ENCODE assay signal across 13 mouse cellular contexts in the genomic region with DNA sequence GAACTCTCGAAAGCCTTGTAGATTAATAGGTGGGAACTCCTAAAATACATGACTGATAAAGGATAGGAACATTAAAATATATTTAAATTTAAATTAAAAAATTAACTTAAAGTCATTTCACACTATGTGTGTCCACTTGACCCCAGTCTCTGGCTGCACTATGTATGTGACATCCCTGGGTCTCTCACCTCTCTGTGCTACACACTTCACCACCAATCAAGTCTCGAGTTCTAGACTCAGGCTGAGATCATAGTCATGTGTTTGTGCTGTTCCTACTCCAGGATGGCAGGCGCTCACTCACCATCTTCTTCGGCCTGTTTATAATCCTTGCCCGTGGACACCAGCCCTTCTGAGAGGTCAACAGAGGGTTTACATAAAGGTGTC. TPM values are rescaled to one million over a fixed set of nuclear protein-coding genes. Genes with fewer than 3 reads are reported as not detected.
A peak's percentile ranks its signal among the peaks of the same experiment; 100 is the strongest.
DNase-seq lines count a peak whose midpoint lies in the region; ATAC-seq lines count a peak whose summit lies in the region.
"Had no signal": no experiment of that assay in that cellular context is flagged by ENCODE, and none has a peak within 500 bp of the region (broad histone marks: within the 10 kb centered on the region; RNA-seq: fewer than 3 reads in every experiment).

No protein-coding gene starts in this region.

- DNase-seq in hindbrain, embryonic 11.5 days (ENCODE audit: low spot score): no peak
- DNase-seq in midbrain, embryonic 14.5 days: no peak
- no peak for DNase-seq in gastrocnemius, postnatal 10 days

- H3K27me3 ChIP-seq in forebrain, embryonic 13.5 days: no peaks in the 10 kb centered on the region
- H3K27me3 ChIP-seq in forebrain, embryonic 12.5 days: no peaks in the 10 kb centered on the region
- H3K27me3 ChIP-seq in hindbrain, embryonic 16.5 days (replicated peaks; ENCODE audit: control insufficient read depth, insufficient read depth, low read length): no peaks in the 10 kb centered on the region
- H3K27me3 ChIP-seq in hindbrain, embryonic 11.5 days (ENCODE audit: control insufficient read depth, insufficient read depth, low read length): no peaks in the 10 kb centered on the region
- H3K27me3 ChIP-seq in midbrain, embryonic 12.5 days: peaks cover 8% of the 10 kb centered on the region; the same call in 1 of the 2 replicates
- no peaks in the 10 kb centered on the region for H3K27me3 ChIP-seq in midbrain, embryonic 14.5 days (ENCODE audit: control insufficient read depth, insufficient read depth, low read length)
- H3K27me3 ChIP-seq in midbrain, embryonic 16.5 days (ENCODE audit: control insufficient read depth, insufficient read depth, low read depth, low read length): no peaks in the 10 kb centered on the region
- H3K27me3 ChIP-seq: embryonic facial prominence, embryonic 12.5 days; hindbrain, embryonic 15.5 days had no signal

- H3K4me3 ChIP-seq in forebrain, embryonic 13.5 days: no peak overlapping the region
- H3K4me3 ChIP-seq in forebrain, embryonic 12.5 days (replicated peaks): no peak overlapping the region
- H3K4me3 ChIP-seq in hindbrain, embryonic 16.5 days (ENCODE audit: low read length): no peak overlapping the region
- no peak overlapping the region for H3K4me3 ChIP-seq in hindbrain, embryonic 11.5 days (ENCODE audit: low read depth, low read length)
- no peak overlapping the region for H3K4me3 ChIP-seq in midbrain, embryonic 12.5 days
- no peak overlapping the region for H3K4me3 ChIP-seq in midbrain, embryonic 14.5 days (replicated peaks; ENCODE audit: low read depth, low read length)
- no peak overlapping the region for H3K4me3 ChIP-seq in midbrain, embryonic 16.5 days (ENCODE audit: low read depth, low read length)
- H3K4me3 ChIP-seq: embryonic facial prominence, embryonic 12.5 days; heart, adult 2 months; heart, embryonic 12.5 days; hindbrain, embryonic 10.5 days; hindbrain, embryonic 15.5 days had no signal

- no peaks in the 10 kb centered on the region for H3K36me3 ChIP-seq in forebrain, embryonic 13.5 days (ENCODE audit: poor library complexity, severe bottlenecking)
- no peaks in the 10 kb centered on the region for H3K36me3 ChIP-seq in forebrain, embryonic 12.5 days (replicated peaks)
- H3K36me3 ChIP-seq in hindbrain, embryonic 16.5 days (ENCODE audit: control insufficient read depth, insufficient read depth, low read length): no peaks in the 10 kb centered on the region
- H3K36me3 ChIP-seq in hindbrain, embryonic 11.5 days (ENCODE audit: control insufficient read depth, insufficient read depth, low read length): no peaks in the 10 kb centered on the region
- no peaks in the 10 kb centered on the region for H3K36me3 ChIP-seq in midbrain, embryonic 12.5 days
- H3K36me3 ChIP-seq in midbrain, embryonic 14.5 days (ENCODE audit: control insufficient read depth, insufficient read depth, low read length): no peaks in the 10 kb centered on the region
- no peaks in the 10 kb centered on the region for H3K36me3 ChIP-seq in midbrain, embryonic 16.5 days (ENCODE audit: control insufficient read depth, insufficient read depth, low read length)
- H3K36me3 ChIP-seq: embryonic facial prominence, embryonic 12.5 days; heart, embryonic 12.5 days; hindbrain, embryonic 10.5 days; hindbrain, embryonic 15.5 days had no signal

- no peak overlapping the region for H3K27ac ChIP-seq in forebrain, embryonic 13.5 days
- no peak overlapping the region for H3K27ac ChIP-seq in forebrain, embryonic 12.5 days
- no peak overlapping the region for H3K27ac ChIP-seq in hindbrain, embryonic 16.5 days (ENCODE audit: low read depth, low read length)
- no peak overlapping the region for H3K27ac ChIP-seq in hindbrain, embryonic 11.5 days (ENCODE audit: low read depth, low read length)
- H3K27ac ChIP-seq in midbrain, embryonic 12.5 days (replicated peaks): no peak overlapping the region
- H3K27ac ChIP-seq in midbrain, embryonic 14.5 days (replicated peaks; ENCODE audit: low read depth, low read length): no peak overlapping the region
- H3K27ac ChIP-seq in midbrain, embryonic 16.5 days (ENCODE audit: low read length): no peak overlapping the region
- H3K27ac ChIP-seq: embryonic facial prominence, embryonic 12.5 days; heart, adult 2 months; hindbrain, embryonic 10.5 days; hindbrain, embryonic 15.5 days had no signal

- peak; percentile 41 for ATAC-seq in forebrain, embryonic 13.5 days
- no peak for ATAC-seq in forebrain, embryonic 12.5 days (ENCODE audit: low FRiP score)
- ATAC-seq in hindbrain, embryonic 16.5 days: peak; percentile 19; the same call in 1 of the 2 replicates
- no peak for ATAC-seq in hindbrain, embryonic 11.5 days (ENCODE audit: low FRiP score)
- ATAC-seq in midbrain, embryonic 12.5 days (ENCODE audit: low FRiP score, low read depth): peak; percentile 44; the same call in 1 of the 2 replicates
- no peak for ATAC-seq in midbrain, embryonic 14.5 days (ENCODE audit: low FRiP score, low TSS enrichment)
- 0 out of 2 replicates have a peak, but pooled peaks have one; percentile 43 for ATAC-seq in midbrain, embryonic 16.5 days

- H3K9ac ChIP-seq in forebrain, embryonic 13.5 days: no peak overlapping the region
- no peak overlapping the region for H3K9ac ChIP-seq in forebrain, embryonic 12.5 days
- no peak overlapping the region for H3K9ac ChIP-seq in hindbrain, embryonic 16.5 days (ENCODE audit: low read depth, low read length)
- H3K9ac ChIP-seq in hindbrain, embryonic 11.5 days (ENCODE audit: low read depth, low read length): no peak overlapping the region
- H3K9ac ChIP-seq in midbrain, embryonic 12.5 days (replicated peaks): no peak overlapping the region
- no peak overlapping the region for H3K9ac ChIP-seq in midbrain, embryonic 14.5 days (replicated peaks; ENCODE audit: low read length)
- H3K9ac ChIP-seq in midbrain, embryonic 16.5 days (ENCODE audit: low read depth, low read length): no peak overlapping the region
- H3K9ac ChIP-seq: embryonic facial prominence, embryonic 12.5 days; heart, embryonic 12.5 days; hindbrain, embryonic 15.5 days had no signal

- H3K4me2 ChIP-seq in forebrain, embryonic 13.5 days: no peak overlapping the region
- no peak overlapping the region for H3K4me2 ChIP-seq in forebrain, embryonic 12.5 days
- H3K4me2 ChIP-seq in hindbrain, embryonic 16.5 days (ENCODE audit: low read length): no peak overlapping the region
- H3K4me2 ChIP-seq in hindbrain, embryonic 11.5 days (replicated peaks; ENCODE audit: low read depth, low read length): no peak overlapping the region
- no peak overlapping the region for H3K4me2 ChIP-seq in midbrain, embryonic 12.5 days (replicated peaks)
- H3K4me2 ChIP-seq in midbrain, embryonic 14.5 days (ENCODE audit: low read length): no peak overlapping the region
- no peak overlapping the region for H3K4me2 ChIP-seq in midbrain, embryonic 16.5 days (ENCODE audit: low read length)
- H3K4me2 ChIP-seq: embryonic facial prominence, embryonic 12.5 days; heart, embryonic 12.5 days had no signal

- H3K4me1 ChIP-seq in forebrain, embryonic 13.5 days: peaks cover 28% of the 10 kb centered on the region
- H3K4me1 ChIP-seq in forebrain, embryonic 12.5 days: peaks cover 20% of the 10 kb centered on the region
- peaks cover 4% of the 10 kb centered on the region for H3K4me1 ChIP-seq in hindbrain, embryonic 16.5 days (ENCODE audit: control insufficient read depth, insufficient read depth, low read depth, low read length)
- H3K4me1 ChIP-seq in hindbrain, embryonic 11.5 days (replicated peaks; ENCODE audit: control insufficient read depth, insufficient read depth, low read length): no peaks in the 10 kb centered on the region
- peaks cover 17% of the 10 kb centered on the region for H3K4me1 ChIP-seq in midbrain, embryonic 12.5 days
- no peaks in the 10 kb centered on the region for H3K4me1 ChIP-seq in midbrain, embryonic 14.5 days (ENCODE audit: control insufficient read depth, insufficient read depth, low read length)
- H3K4me1 ChIP-seq in midbrain, embryonic 16.5 days (ENCODE audit: control insufficient read depth, insufficient read depth, low read length): peaks cover 4% of the 10 kb centered on the region; the same call in 1 of the 2 replicates

- 82% methylated on average over 5 of the region's 5 CpGs for WGBS in forebrain, embryonic 13.5 days
- WGBS in forebrain, embryonic 12.5 days: 77% methylated on average over 5 of the region's 5 CpGs
- WGBS in hindbrain, embryonic 16.5 days: 78% methylated on average over 5 of the region's 5 CpGs
- 83% methylated on average over 5 of the region's 5 CpGs for WGBS in hindbrain, embryonic 11.5 days
- WGBS in midbrain, embryonic 12.5 days: 81% methylated on average over 5 of the region's 5 CpGs
- WGBS in midbrain, embryonic 14.5 days: 79% methylated on average over 5 of the region's 5 CpGs
- WGBS in midbrain, embryonic 16.5 days: 75% methylated on average over 5 of the region's 5 CpGs

- no peaks in the 10 kb centered on the region for H3K9me3 ChIP-seq in forebrain, embryonic 13.5 days (replicated peaks)
- H3K9me3 ChIP-seq in forebrain, embryonic 12.5 days: no peaks in the 10 kb centered on the region
- no peaks in the 10 kb centered on the region for H3K9me3 ChIP-seq in hindbrain, embryonic 16.5 days (ENCODE audit: control insufficient read depth, low read length)
- H3K9me3 ChIP-seq in hindbrain, embryonic 11.5 days (ENCODE audit: control insufficient read depth, low read length): no peaks in the 10 kb centered on the region
- H3K9me3 ChIP-seq in midbrain, embryonic 12.5 days: no peaks in the 10 kb centered on the region
- no peaks in the 10 kb centered on the region for H3K9me3 ChIP-seq in midbrain, embryonic 14.5 days (ENCODE audit: control insufficient read depth, low read length)
- no peaks in the 10 kb centered on the region for H3K9me3 ChIP-seq in midbrain, embryonic 16.5 days (replicated peaks; ENCODE audit: control insufficient read depth, low read length, poor library complexity, severe bottlenecking)
- H3K9me3 ChIP-seq: embryonic facial prominence, embryonic 12.5 days; hindbrain, embryonic 10.5 days; hindbrain, embryonic 15.5 days had no signal

RNA-seq across cellular contexts. Expression of a gene that starts 41.5 kb away (rescaled TPM):
- polyA plus RNA-seq in forebrain, embryonic 13.5 days (2015; fragmentation: Nextera tagmentation; extraction: Ambion mirVana): 101 and 105 TPM in 2 replicates
- 82.8 and 91.9 TPM in 2 replicates for polyA plus RNA-seq in forebrain, embryonic 12.5 days (2016; fragmentation: Nextera tagmentation; extraction: Ambion mirVana)
- polyA plus RNA-seq in hindbrain, embryonic 16.5 days (2015; fragmentation: Nextera tagmentation; extraction: Ambion mirVana): 57.4 and 68.0 TPM in 2 replicates
- 55.4 and 72.3 TPM in 2 replicates for polyA plus RNA-seq in hindbrain, embryonic 11.5 days (2014; fragmentation: Nextera tagmentation; extraction: Ambion mirVana)
- polyA plus RNA-seq in midbrain, embryonic 12.5 days (2016; fragmentation: Nextera tagmentation; extraction: Ambion mirVana): 79.1 and 91.2 TPM in 2 replicates
- 82.5 and 100 TPM in 2 replicates for polyA plus RNA-seq in midbrain, embryonic 14.5 days (2014; fragmentation: Nextera tagmentation; extraction: Ambion mirVana)
- polyA plus RNA-seq in midbrain, embryonic 16.5 days (2015; fragmentation: Nextera tagmentation; extraction: Ambion mirVana): 78.3 and 92.4 TPM in 2 replicates
- 10 to 100 TPM in 1 of 2 experiments, 1 to 10 TPM in 1; 7.0 to 11.3 TPM for total RNA-seq in gastrocnemius, postnatal 10 days (2021)

Comparison
In these comparisons a context has a peak if more than half of its experiments do, and no peak if none do; other contexts are left out.
1. ATAC-seq: peak in forebrain, embryonic 13.5 days (single experiment), hindbrain, embryonic 16.5 days (single experiment), midbrain, embryonic 12.5 days (single experiment) and midbrain, embryonic 16.5 days (single experiment); none in forebrain, embryonic 12.5 days (single experiment), hindbrain, embryonic 11.5 days (single experiment) and midbrain, embryonic 14.5 days (single experiment).